Mouse (Mus musculus) left cerebral cortex, adult 8-10 months (tissue): ENCODE data around the gene Fam117a. TPM values are rescaled to one million over a fixed set of nuclear protein-coding genes. Genes with fewer than 3 reads are reported as not detected.
"Not testable (repeated sequence)": the region's sequence is repeated elsewhere in the genome, so short reads cannot be mapped to it uniquely, and the experiment has no call there.

Experiments used
- DNase-seq, 2 experiments: peaks; one replicate each; pipeline ENCODE4 v3.0.0; 2022; ENCODE audit warnings: low spot score in 2 of 2
- total RNA-seq, 4 experiments: library from RNA; stranded (reverse); gene quantifications; 2 replicates each; pipeline ENCODE4 v1.2.4; 2022

The Fam117a gene
- total RNA-seq, 4 experiments from 2014 or later: 5.6 to 9.0 (median 6.2) TPM

- DNase-seq: peak in 1 of 2 experiments; percentile 39
Measured at GRCm38 (mm10) chr11:95391743-95392142, 54.9 kb downstream of the Fam117a start.

GRCm38 (mm10) chr11:95392223-95392667 is 55.4 kb downstream of the Fam117a start:
- peak in 1 of 2 experiments; percentile 76 for DNase-seq

- no peak for DNase-seq
Measured at GRCm38 (mm10) chr11:95392708-95393499, 56.1 kb downstream of the Fam117a start.

GRCm38 (mm10) chr11:95393500-95393816 is 56.6 kb downstream of the Fam117a start:
- no peak for DNase-seq

GRCm38 (mm10) chr11:95394112-95394511 is 57.3 kb downstream of the Fam117a start:
- DNase-seq: no peak

GRCm38 (mm10) chr11:95396548-95396947 is 59.7 kb downstream of the Fam117a start:
- no peak for DNase-seq

GRCm38 (mm10) chr11:95397843-95398835 is 61.3 kb downstream of the Fam117a start:
- peak; percentile 42 to 67 for DNase-seq

GRCm38 (mm10) chr11:95399520-95400020 is 62.8 kb downstream of the Fam117a start:
- DNase-seq: peak in 1 of 2 experiments; percentile 44

GRCm38 (mm10) chr11:95401568-95401967 is 64.8 kb downstream of the Fam117a start:
- DNase-seq: no peak

GRCm38 (mm10) chr11:95402196-95402595 is 65.4 kb downstream of the Fam117a start:
- no peak for DNase-seq

GRCm38 (mm10) chr11:95402658-95403101 is 65.9 kb downstream of the Fam117a start:
- no peak for DNase-seq

- DNase-seq: no peak
Measured at GRCm38 (mm10) chr11:95403382-95404340, 66.8 kb downstream of the Fam117a start.

- DNase-seq: no peak
Measured at GRCm38 (mm10) chr11:95405771-95406170, 69.0 kb downstream of the Fam117a start.

- DNase-seq: not testable (repeated sequence)
Measured at GRCm38 (mm10) chr11:95406398-95406797, 69.6 kb downstream of the Fam117a start.

GRCm38 (mm10) chr11:95409450-95410112 is 72.8 kb downstream of the Fam117a start:
- DNase-seq: no peak

- DNase-seq: no peak
Measured at GRCm38 (mm10) chr11:95411453-95412013, 74.7 kb downstream of the Fam117a start.

GRCm38 (mm10) chr11:95412615-95413014 is 75.8 kb downstream of the Fam117a start:
- no peak for DNase-seq

- DNase-seq: peak; percentile 74 to 82
Measured at GRCm38 (mm10) chr11:95413641-95414535, 77.1 kb downstream of the Fam117a start, which contains the start of gene Spop. Gene Spop, plus strand, starts transcription at chr11:95414080.
